Mouse (Mus musculus): Measurements from ENCODE around the gene Pkd1l1.

DNA sequence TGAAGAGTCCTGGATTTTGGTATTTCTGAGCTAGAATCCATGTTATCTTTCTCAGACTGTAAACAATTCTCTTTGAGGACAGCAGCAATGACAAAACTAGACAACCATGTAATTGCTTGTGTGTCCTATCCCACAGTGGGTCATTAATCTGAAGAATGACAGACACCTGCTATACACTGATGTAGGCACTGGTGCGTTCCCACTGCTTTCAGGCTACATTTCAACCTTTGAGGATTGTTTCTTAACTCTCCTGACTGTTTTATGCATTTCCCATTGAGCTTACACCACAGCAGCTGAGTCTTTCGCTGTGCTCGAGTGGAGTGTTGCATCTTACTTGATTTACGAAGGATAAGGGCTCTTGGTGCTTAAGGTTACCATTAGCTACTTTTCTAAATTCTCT is 111.1 kb downstream of the Pkd1l1 start:
- no peak for TF ChIP-seq CTCF (IDR thresholded peaks at IDR 0.05; ENCODE audit: control insufficient read depth, insufficient read depth, insufficient replicate concordance, low read depth, low read length)
- TF ChIP-seq POLR2A (IDR thresholded peaks at IDR 0.05; ENCODE audit: control insufficient read depth, low read depth, low read length) = no peak

Measured in testis, adult 2 months (tissue).